Mouse (Mus musculus) heart, adult 2 months (tissue): Measurements from ENCODE around the gene Proser3. TPM values are rescaled to one million over a fixed set of nuclear protein-coding genes. Genes with fewer than 3 reads are reported as not detected.

Experiments used
- DNase-seq, 2 experiments: peaks; one replicate each; pipeline ENCODE4 v3.0.0; 2021
- H3K27ac ChIP-seq: fragments of 200-600 bp; 2 replicates; pipeline ENCODE4 v1.8.1; 2022
- H3K27me3 ChIP-seq: fragments of 200-500 bp; 2 replicates; pipeline ENCODE4 v1.6.1; 2012; ENCODE audit warnings: mild to moderate bottlenecking, low read length, inconsistent platforms, mixed read lengths; ENCODE audit not compliant: control insufficient read depth, insufficient read depth
- H3K36me3 ChIP-seq: fragments of 200-500 bp; 2 replicates; pipeline ENCODE4 v1.6.1; 2012; ENCODE audit warnings: low read length, inconsistent platforms; ENCODE audit not compliant: control insufficient read depth, insufficient read depth
- H3K4me1 ChIP-seq: fragments of 200-500 bp; 2 replicates; pipeline ENCODE4 v1.6.1; 2011; ENCODE audit warnings: low read length; ENCODE audit not compliant: control insufficient read depth, insufficient read depth
- H3K4me3 ChIP-seq: fragments of 200-600 bp; 2 replicates; pipeline ENCODE4 v1.8.1; 2022
- H3K79me2 ChIP-seq: fragments of 200-500 bp; replicated peaks from 2 replicates; pipeline ENCODE4 v1.6.1; 2012; ENCODE audit warnings: mild to moderate bottlenecking, inconsistent platforms, low read length, moderate library complexity, mixed read lengths; ENCODE audit not compliant: control insufficient read depth, insufficient read depth
- H3K9ac ChIP-seq: fragments of 200-500 bp; 2 replicates; pipeline ENCODE4 v1.6.1; 2012; ENCODE audit warnings: low read depth, mild to moderate bottlenecking, control low read depth, inconsistent platforms, low read length, mixed read lengths
- CTCF ChIP-seq: fragments of 200-600 bp; IDR thresholded peaks from 2 replicates; pipeline ENCODE4 v1.8.1; 2022; ENCODE audit warnings: antibody characterized with exemption, mild to moderate bottlenecking, moderate library complexity
- EP300 ChIP-seq: fragments of 200-500 bp; IDR thresholded peaks from 2 replicates; pipeline ENCODE4 v1.6.1; 2011; ENCODE audit warnings: low read depth, low read length, control low read depth; ENCODE audit not compliant: insufficient read depth
- POLR2A ChIP-seq: fragments of 200-500 bp; IDR thresholded peaks from 2 replicates; pipeline ENCODE4 v1.6.1; 2011; ENCODE audit warnings: mild to moderate bottlenecking, low read depth, low read length, control low read depth; ENCODE audit not compliant: insufficient read depth
- WGBS: fragments of 180-500 bp; shearing (Covaris S2); methylation state at CpG from one replicate; pipeline ENCODE4 v1.1.7; 2018; 5-methylcytosine and 5-hydroxymethylcytosine counted together
- intact Hi-C: fragments of 180-260 bp; cut with DNase I; formaldehyde crosslinking; loops from one replicate; pipeline ENCODE4 v1.15.1; 2025
- polyA plus RNA-seq: library from polyadenylated mRNA; depleted of rRNA; stranded (reverse); fragments of >200 nt; gene quantifications from 2 replicates; pipeline ENCODE4 v1.2.3, GENCODE M21; 2012
- total RNA-seq, 2 experiments: library from RNA; stranded (reverse); gene quantifications; 2 replicates each; pipeline ENCODE4 v1.2.3; 2021

Gene Proser3
- total and polyA plus RNA-seq, 3 experiments, result 2.5 to 6.3 (median 5.8) TPM

DNA sequence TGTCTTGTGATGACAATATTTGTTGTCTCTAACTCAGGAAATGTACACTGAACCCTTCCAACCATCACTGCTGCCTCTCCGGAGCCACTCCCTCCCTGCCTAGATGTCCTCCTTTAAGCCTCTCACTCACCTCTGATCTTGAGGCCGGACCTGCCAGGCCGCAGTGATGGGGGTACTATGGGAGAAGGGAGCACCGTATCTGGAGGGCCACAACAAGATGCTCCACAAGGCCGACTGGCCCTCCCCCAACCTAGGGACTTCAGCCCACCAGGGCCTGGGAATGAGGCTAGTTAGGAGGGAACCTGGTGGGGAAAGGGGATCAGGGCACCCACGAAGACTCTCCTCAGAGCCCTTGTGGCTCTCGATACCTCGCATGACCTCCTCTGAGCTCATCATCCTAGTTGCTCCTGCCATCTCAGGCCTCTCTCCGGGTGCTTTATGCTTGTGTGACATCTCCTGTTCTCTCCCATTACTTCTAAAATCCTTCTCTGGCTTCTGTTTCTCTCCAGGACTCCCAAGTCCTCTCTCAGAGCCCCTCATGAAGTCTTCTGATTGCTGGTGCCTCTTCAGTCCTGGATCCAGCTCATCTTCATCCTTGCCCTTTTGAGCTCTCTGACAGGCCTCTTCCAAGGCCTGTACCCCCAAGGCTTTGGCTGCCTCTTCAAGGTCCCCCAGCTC lies 39.0 kb upstream of the Proser3 start:
- Histone ChIP-seq H3K27me3 (no peaks in the 10 kb centered on the region), H3K36me3 (no peaks in the 10 kb centered on the region), H3K79me2 (peaks cover 1% of the 10 kb centered on the region), H3K27ac (no peak overlapping the region), H3K4me3 (no peak overlapping the region), H3K4me1 (no peaks in the 10 kb centered on the region), H3K9ac (no peak overlapping the region)
- no peak for DNase-seq
- WGBS, result 80% methylated on average over 9 of the region's 9 CpGs
- intact Hi-C loops, result loop anchor here (5.0 to 10.0 kb wide), 2 partner anchors 271 to 364 kb away; partner anchors contain the start of genes Ffar1 and Usf2
- TF ChIP-seq POLR2A, result no peak
- no peak for TF ChIP-seq CTCF
- no peak for TF ChIP-seq EP300

DNA sequence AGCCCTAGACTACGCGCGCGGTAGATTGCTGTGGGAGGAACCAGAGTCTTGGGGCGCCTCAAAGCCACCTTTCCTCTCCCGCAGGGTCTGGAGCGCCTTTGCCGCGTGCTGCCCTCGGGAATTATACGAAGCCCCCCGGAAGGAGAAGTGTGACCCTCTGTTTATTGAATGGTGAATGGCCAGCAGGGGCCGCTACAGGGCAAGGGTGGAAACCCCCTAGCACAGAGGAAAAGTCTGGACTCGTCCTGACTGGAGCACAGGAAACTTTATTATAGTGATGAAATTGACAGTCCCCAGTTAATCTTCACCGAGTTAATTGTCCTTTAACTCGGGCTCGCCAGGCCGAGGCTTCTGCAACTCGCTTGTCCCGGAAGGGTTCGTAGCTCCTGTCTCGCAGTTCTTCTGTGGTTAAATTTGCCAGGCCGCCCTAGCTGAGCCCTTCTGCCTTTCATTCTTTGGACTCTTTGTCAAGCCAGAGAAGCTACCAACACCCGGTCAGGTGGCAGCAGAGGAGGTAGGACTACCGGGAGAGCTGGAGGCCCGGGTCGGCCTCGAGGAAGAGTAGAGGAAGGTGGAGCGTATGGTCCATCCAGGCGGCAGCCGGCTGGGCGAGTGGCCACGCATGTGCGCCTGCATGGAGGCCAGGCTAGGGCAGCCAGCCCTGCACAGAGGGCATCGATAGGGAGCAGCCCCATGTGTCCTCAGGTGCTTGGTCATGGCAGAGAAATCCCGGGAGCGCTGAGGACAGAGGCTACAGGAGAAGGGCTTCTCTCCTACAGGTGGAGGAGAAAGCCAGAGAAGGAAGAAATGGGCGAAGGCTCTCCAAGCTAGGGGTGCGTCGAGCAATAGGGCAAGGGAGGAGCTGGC lies 37.6 kb upstream of the Proser3 start:
- H3K27ac ChIP-seq, result peak overlapping the region; percentile 87
- intact Hi-C loops, result loop anchor here (1.0 to 10.0 kb wide), 5 partner anchors 24 to 365 kb away; partner anchors contain the start of genes Ffar1, Rbm42 and Usf2

DNA sequence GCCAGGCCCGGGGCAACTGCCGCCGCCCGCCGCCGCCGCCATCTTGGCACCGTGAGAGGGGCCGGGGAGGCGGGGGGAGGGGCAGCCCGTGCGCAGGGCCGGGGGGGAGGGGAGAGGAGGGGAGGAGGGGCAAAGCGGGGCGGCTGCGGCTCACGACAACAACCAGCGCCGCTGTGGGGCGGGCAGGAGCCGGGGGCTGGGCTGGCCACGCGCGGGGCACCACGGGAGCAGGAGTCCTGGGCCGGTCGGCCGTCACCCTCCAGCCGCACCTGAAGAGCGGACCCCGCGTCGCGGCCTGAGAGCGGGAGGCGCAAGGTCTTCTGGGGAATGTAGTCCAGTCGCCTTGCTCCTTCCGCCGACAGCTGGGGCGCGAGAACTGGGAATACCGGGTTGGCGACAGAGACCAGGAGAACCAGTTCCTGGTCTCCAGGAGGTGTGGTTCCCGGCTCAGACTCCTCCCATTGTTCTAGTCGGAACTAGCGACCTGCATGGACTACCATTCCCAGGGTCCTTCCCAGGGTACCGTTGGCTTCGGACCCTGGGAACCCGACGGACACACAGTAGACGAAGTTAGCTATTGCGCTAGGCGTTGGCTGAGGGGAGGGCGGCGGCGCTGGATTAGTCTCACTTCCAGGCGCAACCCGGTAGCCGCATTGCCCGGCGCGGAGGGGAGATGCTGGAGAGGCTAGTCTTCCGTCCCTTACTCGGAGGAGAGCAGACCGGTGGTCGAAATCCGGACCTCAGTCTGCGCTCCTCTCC lies 36.8 kb upstream of the Proser3 start, which contains the start of gene Kmt2b:
Gene Kmt2b (minus strand): TSS at position 51 of the 759 bp plus-strand sequence.
- TF ChIP-seq POLR2A (peak; percentile 87), CTCF (no peak), EP300 (peak; percentile 68)
- under 1% methylated on average over 53 of the region's 68 CpGs for WGBS
- Histone ChIP-seq H3K4me1 (no peaks in the 10 kb centered on the region), H3K27ac (peak within 1 kb of the TSS; percentile 87), H3K79me2 (peaks cover 1% of the 10 kb centered on the region), H3K4me3 (peak within 1 kb of the TSS; percentile 83), H3K36me3 (no peaks in the 10 kb centered on the region), H3K27me3 (no peaks in the 10 kb centered on the region), H3K9ac (peak within 1 kb of the TSS; percentile 90)
- intact Hi-C loops, result loop anchor here (1.0 to 2.0 kb wide), 4 partner anchors 24 to 62 kb away; partner anchors contain the start of genes Gm49396, Psenen, Rbm42 and U2af1l4
- DNase-seq, result peak; percentile 95 to 99

More for the DNA sequence above, 37.6 kb upstream of the Proser3 start:
- Histone ChIP-seq H3K9ac (peak overlapping the region; percentile 76), H3K79me2 (peaks cover 1% of the 10 kb centered on the region), H3K27me3 (no peaks in the 10 kb centered on the region), H3K4me3 (peak overlapping the region; percentile 83), H3K4me1 (no peaks in the 10 kb centered on the region), H3K36me3 (no peaks in the 10 kb centered on the region)
- DNase-seq, result peak; percentile 86 to 90
- WGBS, result 24% methylated on average over 40 of the region's 40 CpGs
- peak; percentile 97 for TF ChIP-seq CTCF
- 0 out of 2 replicates have a peak, but pooled peaks have one; percentile 45 for TF ChIP-seq EP300
- no peak for TF ChIP-seq POLR2A

DNA sequence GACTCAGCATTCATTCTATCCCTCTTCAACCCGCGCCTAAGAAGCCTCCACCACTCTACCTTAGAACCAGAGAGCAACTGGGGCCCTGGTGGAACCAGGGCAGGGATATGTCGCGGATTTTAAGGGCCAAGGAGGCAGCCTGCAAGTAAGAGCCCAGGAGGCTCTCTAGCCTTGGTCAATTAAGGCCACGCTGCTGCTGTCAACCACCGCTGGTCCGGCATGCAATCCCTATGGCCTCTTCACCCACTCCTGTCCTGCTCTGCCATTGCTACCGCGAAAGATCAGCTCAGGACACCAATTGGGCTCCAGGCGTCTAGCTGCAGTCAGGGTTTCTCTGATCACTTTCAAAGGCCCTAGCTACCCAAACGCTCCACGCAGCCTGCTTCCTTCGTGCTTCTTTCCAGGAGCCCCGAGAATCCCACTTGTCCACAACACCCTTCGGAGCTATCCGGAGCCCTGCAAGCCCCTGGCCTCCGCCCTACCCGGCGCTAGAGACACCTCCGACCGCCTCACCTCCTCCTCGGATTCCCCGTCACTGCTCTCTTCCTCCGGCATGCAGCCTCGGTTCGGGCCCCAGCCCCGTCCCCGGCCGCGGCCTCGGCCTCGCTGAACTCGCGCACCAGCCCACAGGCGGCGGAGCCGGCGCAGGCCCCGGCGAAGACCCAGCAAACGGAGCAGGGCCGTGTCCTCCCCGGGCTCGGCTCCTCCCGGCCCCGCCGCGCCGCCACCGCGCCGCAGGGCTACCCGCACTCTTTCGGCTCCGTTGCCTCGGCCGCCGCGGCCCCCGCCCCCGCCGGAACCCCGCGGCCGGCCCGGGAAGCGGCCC lies 36.0 kb upstream of the Proser3 start:
- WGBS, result under 1% methylated on average over 43 of the region's 67 CpGs
- TF ChIP-seq EP300 (no peak), CTCF (no peak), POLR2A (no peak)
- H3K27ac ChIP-seq, result peak overlapping the region; percentile 87
- H3K27me3 ChIP-seq, result no peaks in the 10 kb centered on the region
- DNase-seq, result no peak
- H3K79me2 ChIP-seq, result peaks cover 1% of the 10 kb centered on the region
- peak overlapping the region; percentile 83 for H3K4me3 ChIP-seq
- intact Hi-C loops, result loop anchor here (1.0 to 2.0 kb wide), 2 partner anchors 25 to 63 kb away; partner anchors contain the start of genes Gm49396, Psenen, Rbm42 and U2af1l4
- no peaks in the 10 kb centered on the region for H3K36me3 ChIP-seq
- no peaks in the 10 kb centered on the region for H3K4me1 ChIP-seq
- H3K9ac ChIP-seq, result peak overlapping the region; percentile 90
